Mouse (Mus musculus): Measurements from ENCODE around the gene Sntb2.

DNA sequence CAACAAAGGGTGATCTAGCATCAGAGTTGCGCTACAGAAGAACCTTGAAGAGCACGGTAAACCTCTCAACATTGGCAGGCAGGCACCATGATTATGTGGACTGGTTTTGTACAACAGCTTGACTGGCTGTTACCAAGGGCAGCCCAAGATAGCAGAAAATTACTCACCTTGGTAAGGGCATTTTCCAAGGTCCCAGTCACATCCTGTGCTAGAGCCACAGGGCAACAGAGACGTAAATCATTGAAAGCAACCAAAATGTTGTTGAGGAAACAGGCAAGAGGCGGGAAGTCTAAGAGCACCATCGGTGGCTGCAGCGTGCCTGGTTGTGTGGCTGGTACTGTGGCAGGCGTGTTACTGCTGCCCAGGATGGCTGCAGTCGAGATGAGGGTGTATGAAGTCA, 116.5 kb downstream of the Sntb2 start:
- no peak for TF ChIP-seq CTCF (conservative IDR thresholded peaks at IDR 0.05; ENCODE audit: insufficient read depth, insufficient read length, low read depth, low read length)
- no peak for TF ChIP-seq POLR2A (IDR thresholded peaks at IDR 0.05; ENCODE audit: low read depth, low read length)
